Mouse (Mus musculus): ENCODE results near the gene Serac1. TPM values are rescaled to one million over a fixed set of nuclear protein-coding genes. Genes with fewer than 3 reads are reported as not detected.

Gene Serac1
- total and polyA plus RNA-seq, 3 experiments = 4.1 to 5.9 TPM; not detected in 1

GRCm38 (mm10) chr17:6008590-6008989 is 71.0 kb downstream of the Serac1 start:
- Histone ChIP-seq H3K27me3 (ENCODE audit: control insufficient read depth in 1 of 2, insufficient read depth in 2 of 2, low read length in 2 of 2) (no peaks in the 10 kb centered on the region), H3K9ac (ENCODE audit: control insufficient read depth, low read depth, low read length, poor library complexity, severe bottlenecking) (no peak overlapping the region), H3K27ac (ENCODE audit: control insufficient read depth, low read depth, low read length) (peak overlapping the region; percentile 20), H3K36me3 (ENCODE audit: control insufficient read depth in 1 of 2, insufficient read depth in 2 of 2, low read length in 2 of 2) (peaks cover 0 to 14% of the 10 kb centered on the region in 2 experiments; a peak in 2 of 4 replicates), H3K9me3 (replicated peaks; ENCODE audit: insufficient read depth, low read length) (no peaks in the 10 kb centered on the region), H3K4me1 (ENCODE audit: control insufficient read depth in 1 of 2, insufficient read depth in 2 of 2, low read length in 2 of 2) (peaks cover 9 to 17% of the 10 kb centered on the region in 2 experiments), H3K4me3 (ENCODE audit: control insufficient read depth in 1 of 2, insufficient read depth in 1 of 2, low read depth in 2 of 2, low read length in 2 of 2) (no peak overlapping the region), H3K79me2 (ENCODE audit: control insufficient read depth, insufficient read depth, low read length, poor library complexity) (no peaks in the 10 kb centered on the region)
- no peak for TF ChIP-seq GATA1 (IDR thresholded peaks at IDR 0.05; ENCODE audit: low read depth, low read length)
- TF ChIP-seq POLR2AphosphoS5 (IDR thresholded peaks at IDR 0.05; ENCODE audit: borderline replicate concordance, low read depth, low read length) = no peak
- TF ChIP-seq ZKSCAN1 (IDR thresholded peaks at IDR 0.05; ENCODE audit: low read depth, low read length) = no peak
- no peak for TF ChIP-seq E2F4 (IDR thresholded peaks at IDR 0.05; ENCODE audit: borderline replicate concordance, low read depth, low read length)
- TF ChIP-seq KAT2A (conservative IDR thresholded peaks at IDR 0.05; ENCODE audit: low read depth, low read length) = no peak
- no peak for TF ChIP-seq RCOR1 (IDR thresholded peaks at IDR 0.05; ENCODE audit: low read depth, low read length)
- TF ChIP-seq CHD2 (IDR thresholded peaks at IDR 0.05; ENCODE audit: low read length) = no peak
- TF ChIP-seq USF1 (IDR thresholded peaks at IDR 0.05; ENCODE audit: low read depth, low read length) = no peak
- no peak for TF ChIP-seq MEF2A (IDR thresholded peaks at IDR 0.05; ENCODE audit: extremely low read depth, insufficient replicate concordance, low read depth, low read length, poor library complexity, severe bottlenecking)
- no peak for TF ChIP-seq UBTF (IDR thresholded peaks at IDR 0.05; ENCODE audit: borderline replicate concordance, insufficient read depth, low read depth, low read length)
- no peak for TF ChIP-seq MYB (IDR thresholded peaks at IDR 0.05; ENCODE audit: low read depth, low read length)
- DNase-seq (ENCODE audit: low read depth, low spot score) = peak; percentile 29

DNA sequence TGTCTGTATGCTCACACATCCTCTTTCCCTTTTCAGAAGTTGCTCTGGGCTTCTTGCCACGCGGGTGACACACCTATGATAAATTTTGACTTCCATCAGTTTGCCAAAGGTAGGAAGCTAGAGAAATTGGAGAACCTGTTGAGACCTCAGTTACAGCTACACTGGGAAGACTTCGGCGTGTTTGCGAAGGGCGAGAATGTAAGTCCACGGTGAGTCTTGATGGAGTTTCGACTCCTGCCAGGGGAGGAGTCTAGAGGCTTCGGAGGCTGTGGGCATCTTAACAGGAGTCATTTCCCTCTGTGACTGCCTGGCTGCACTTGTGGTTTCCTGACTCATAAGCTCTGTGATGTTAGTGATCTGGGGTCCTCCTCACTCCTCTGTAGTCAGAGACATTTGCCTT is 71.6 kb downstream of the Serac1 start:
- H3K9me3 ChIP-seq (replicated peaks; ENCODE audit: insufficient read depth, low read length) = no peaks in the 10 kb centered on the region
- peak; percentile 75 for DNase-seq (ENCODE audit: low read depth, low spot score)
- H3K27ac ChIP-seq (ENCODE audit: control insufficient read depth, low read depth, low read length) = peak overlapping the region; percentile 17; the same call in 1 of the 2 replicates
- H3K36me3 ChIP-seq (ENCODE audit: control insufficient read depth in 1 of 2, insufficient read depth in 2 of 2, low read length in 2 of 2) = peaks cover 0 to 14% of the 10 kb centered on the region in 2 experiments; a peak in 2 of 4 replicates
- H3K27me3 ChIP-seq (ENCODE audit: control insufficient read depth in 1 of 2, insufficient read depth in 2 of 2, low read length in 2 of 2) = no peaks in the 10 kb centered on the region
- H3K9ac ChIP-seq (ENCODE audit: control insufficient read depth, low read depth, low read length, poor library complexity, severe bottlenecking) = no peak overlapping the region
- no peaks in the 10 kb centered on the region for H3K79me2 ChIP-seq (ENCODE audit: control insufficient read depth, insufficient read depth, low read length, poor library complexity)
- H3K4me3 ChIP-seq (ENCODE audit: control insufficient read depth in 1 of 2, insufficient read depth in 1 of 2, low read depth in 2 of 2, low read length in 2 of 2) = no peak overlapping the region
- peaks cover 9 to 17% of the 10 kb centered on the region in 2 experiments for H3K4me1 ChIP-seq (ENCODE audit: control insufficient read depth in 1 of 2, insufficient read depth in 2 of 2, low read length in 2 of 2)
- TF ChIP-seq NELFE (IDR thresholded peaks at IDR 0.05; ENCODE audit: low read depth, low read length) = no peak
- TF ChIP-seq EP300 (IDR thresholded peaks at IDR 0.05; ENCODE audit: low read depth in 1 of 2, low read length in 2 of 2) = no peak; a peak in 1 of 4 replicates
- TF ChIP-seq MEF2A (IDR thresholded peaks at IDR 0.05; ENCODE audit: extremely low read depth, insufficient replicate concordance, low read depth, low read length, poor library complexity, severe bottlenecking) = no peak
- no peak for TF ChIP-seq MAFK (IDR thresholded peaks at IDR 0.05; ENCODE audit: borderline replicate concordance, low read depth, low read length)
- TF ChIP-seq RCOR1 (IDR thresholded peaks at IDR 0.05; ENCODE audit: low read depth, low read length) = no peak
- no peak for TF ChIP-seq MYB (IDR thresholded peaks at IDR 0.05; ENCODE audit: low read depth, low read length)
- TF ChIP-seq GABPA (IDR thresholded peaks at IDR 0.05; ENCODE audit: low read depth, low read length) = no peak
- TF ChIP-seq MXI1 (IDR thresholded peaks at IDR 0.05; ENCODE audit: low read depth, low read length) = 0 out of 2 replicates have a peak, but pooled peaks have one; percentile 16
- no peak for TF ChIP-seq ZMIZ1 (IDR thresholded peaks at IDR 0.05; ENCODE audit: low read depth, low read length)

Measured in MEL (cell line).